Mouse (Mus musculus) erythroblast, embryonic 14.5 days (primary cell): ENCODE results near the gene Slc5a10. TPM values are rescaled to one million over a fixed set of nuclear protein-coding genes. Genes with fewer than 3 reads are reported as not detected.

Source experiments
- H3K27me3 ChIP-seq: 2 replicates; pipeline ENCODE4 v1.6.1; 2012; ENCODE audit warnings: inconsistent platforms; ENCODE audit not compliant: control insufficient read depth
- H3K36me3 ChIP-seq: 2 replicates; pipeline ENCODE4 v1.6.1; 2012; ENCODE audit warnings: mild to moderate bottlenecking, inconsistent platforms; ENCODE audit not compliant: control insufficient read depth
- H3K4me1 ChIP-seq: 2 replicates; pipeline ENCODE4 v1.6.1; 2012; ENCODE audit warnings: inconsistent platforms; ENCODE audit not compliant: control insufficient read depth
- H3K4me3 ChIP-seq: replicated peaks from 2 replicates; pipeline ENCODE3; 2012; ENCODE audit warnings: moderate library complexity, mild to moderate bottlenecking, inconsistent platforms
- H3K9me3 ChIP-seq: 2 replicates; pipeline ENCODE4 v1.6.1; 2012; ENCODE audit warnings: low read length, inconsistent platforms, mixed read lengths; ENCODE audit not compliant: control insufficient read depth
- GATA1 ChIP-seq: IDR thresholded peaks from 2 replicates; pipeline ENCODE4 v1.6.1; 2012; ENCODE audit warnings: low read length, inconsistent platforms, mixed read lengths
- TAL1 ChIP-seq: IDR thresholded peaks from 3 replicates; pipeline ENCODE4 v1.6.1; 2012; ENCODE audit warnings: low read length, inconsistent platforms, mixed read lengths
- polyA plus RNA-seq: library from polyadenylated mRNA; stranded (reverse); fragments of >175 nt; gene quantifications from 2 replicates; pipeline ENCODE4 v1.2.3, GENCODE M21; 2012

The Slc5a10 gene
- polyA plus RNA-seq, 1 experiment = not detected

- H3K36me3 ChIP-seq = peaks cover 37% of the 10 kb centered on the region
- no peak for TF ChIP-seq TAL1
- TF ChIP-seq GATA1 = no peak
- no peak overlapping the region for H3K4me3 ChIP-seq
- H3K27me3 ChIP-seq = no peaks in the 10 kb centered on the region
- no peaks in the 10 kb centered on the region for H3K4me1 ChIP-seq
- H3K9me3 ChIP-seq = no peaks in the 10 kb centered on the region
These were observed 16.7 kb upstream of the Slc5a10 start for GRCm38 (mm10) chr11:61737290-61737689.

DNA sequence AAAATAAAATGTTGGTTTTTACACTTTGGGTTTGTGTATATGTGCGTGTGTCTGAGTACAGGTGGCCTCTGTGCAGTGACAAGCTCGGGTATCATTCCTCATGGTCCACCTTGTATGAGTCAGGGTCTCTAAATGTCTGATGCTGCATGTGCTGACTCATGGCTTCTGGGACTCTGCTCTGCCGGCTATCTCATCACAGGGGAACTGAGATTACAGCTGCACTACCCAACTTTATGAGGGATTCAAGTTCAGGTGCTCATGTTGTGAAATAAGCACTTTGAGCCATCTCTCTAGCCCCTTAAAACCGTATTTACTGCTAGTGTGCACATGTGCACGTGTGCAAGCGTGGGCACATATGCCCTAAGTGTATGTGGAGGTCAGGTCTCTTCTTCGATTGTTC lies 12.0 kb upstream of the Slc5a10 start:
- TF ChIP-seq GATA1 = no peak
- no peak for TF ChIP-seq TAL1
- H3K4me1 ChIP-seq = no peaks in the 10 kb centered on the region
- H3K36me3 ChIP-seq = peaks cover 25% of the 10 kb centered on the region

DNA sequence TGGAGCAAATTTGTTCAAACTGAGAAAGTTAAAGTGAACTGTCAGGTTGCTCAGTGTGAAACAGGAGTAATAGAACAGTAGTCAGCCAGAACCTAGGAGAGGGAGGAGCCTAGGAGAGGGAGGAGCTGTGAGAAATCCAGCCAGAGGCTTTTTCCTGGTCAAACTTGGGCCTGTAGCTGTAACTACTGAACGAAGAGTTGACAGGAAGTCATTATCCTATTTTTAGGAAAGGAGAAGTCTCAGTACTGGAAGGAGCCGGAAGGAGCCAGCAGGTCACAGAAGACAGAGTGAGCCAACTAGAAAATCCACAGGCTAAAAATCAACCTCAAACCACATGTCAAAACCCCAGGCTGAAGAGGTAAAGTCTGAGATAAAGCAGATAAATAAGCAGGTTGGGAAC lies 7.4 kb upstream of the Slc5a10 start:
- Histone ChIP-seq H3K27me3 (no peaks in the 10 kb centered on the region), H3K4me1 (no peaks in the 10 kb centered on the region), H3K4me3 (no peak overlapping the region), H3K36me3 (peaks cover 8% of the 10 kb centered on the region; the same call in 1 of the 2 replicates), H3K9me3 (no peaks in the 10 kb centered on the region)
- TF ChIP-seq GATA1 = no peak
- no peak for TF ChIP-seq TAL1

More for the DNA sequence above, 12.0 kb upstream of the Slc5a10 start:
- Histone ChIP-seq H3K9me3 (no peaks in the 10 kb centered on the region), H3K27me3 (no peaks in the 10 kb centered on the region), H3K4me3 (no peak overlapping the region)

DNA sequence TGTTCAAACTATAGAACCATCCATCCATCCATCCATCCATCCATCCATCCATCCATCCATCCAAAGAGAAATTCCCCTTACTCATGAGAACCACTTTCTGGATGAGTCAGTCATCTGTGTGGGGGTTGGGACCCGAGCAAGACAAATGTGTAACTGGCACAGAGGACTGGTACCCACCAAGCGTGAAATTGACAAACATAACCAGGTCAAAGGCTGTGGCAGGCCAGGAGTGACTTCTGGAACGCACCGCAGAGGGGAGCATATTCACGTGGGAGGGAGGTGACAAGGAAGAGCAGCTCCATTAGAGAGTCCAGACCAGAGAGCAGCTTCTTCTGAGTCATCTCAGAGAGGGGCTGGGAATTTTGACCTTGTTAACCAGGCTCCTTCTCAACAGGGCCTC lies 1.5 kb upstream of the Slc5a10 start:
- no peak for TF ChIP-seq TAL1
- no peak for TF ChIP-seq GATA1
- Histone ChIP-seq H3K36me3 (no peaks in the 10 kb centered on the region), H3K4me3 (no peak overlapping the region), H3K27me3 (no peaks in the 10 kb centered on the region), H3K4me1 (no peaks in the 10 kb centered on the region), H3K9me3 (no peaks in the 10 kb centered on the region)

GRCm38 (mm10) chr11:61719826-61720225 lies 800 bp downstream of the Slc5a10 start:
- TF ChIP-seq GATA1 (no peak), TAL1 (no peak)
- 0 out of 2 replicates have a peak, but pooled peaks cover 2% of the 10 kb centered on the region for H3K27me3 ChIP-seq
- no peaks in the 10 kb centered on the region for H3K36me3 ChIP-seq
- H3K4me3 ChIP-seq = no peak overlapping the region
- H3K9me3 ChIP-seq = no peaks in the 10 kb centered on the region
- H3K4me1 ChIP-seq = peaks cover 4% of the 10 kb centered on the region

DNA sequence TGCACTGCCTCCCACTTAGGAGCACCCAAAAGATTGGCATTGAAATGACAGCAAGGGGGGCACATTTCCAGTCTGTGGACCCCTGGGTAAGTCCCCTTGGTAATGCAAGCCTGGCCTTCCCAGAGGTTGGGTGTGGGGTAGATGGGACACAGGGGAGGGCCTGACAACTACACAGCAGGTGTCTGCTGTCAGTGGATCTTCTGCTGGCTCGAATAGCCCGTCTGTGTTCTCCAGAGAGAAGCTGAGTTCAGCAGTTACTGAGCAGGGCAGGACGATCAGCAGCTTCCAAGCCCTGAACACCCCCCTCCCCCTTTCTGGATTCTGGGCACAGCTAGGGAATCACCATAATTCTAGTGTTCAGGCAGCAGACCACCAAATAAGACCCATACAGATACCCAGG lies 1.2 kb downstream of the Slc5a10 start:
- H3K4me3 ChIP-seq = no peak overlapping the region
- H3K27me3 ChIP-seq = 0 out of 2 replicates have a peak, but pooled peaks cover 2% of the 10 kb centered on the region
- H3K36me3 ChIP-seq = no peaks in the 10 kb centered on the region
- H3K4me1 ChIP-seq = peaks cover 9% of the 10 kb centered on the region
- TF ChIP-seq GATA1 (no peak), TAL1 (no peak)
- no peaks in the 10 kb centered on the region for H3K9me3 ChIP-seq

- Histone ChIP-seq H3K9me3 (no peaks in the 10 kb centered on the region), H3K36me3 (no peaks in the 10 kb centered on the region), H3K4me1 (peaks cover 11% of the 10 kb centered on the region), H3K27me3 (0 out of 2 replicates have a peak, but pooled peaks cover 2% of the 10 kb centered on the region), H3K4me3 (no peak overlapping the region)
- TF ChIP-seq TAL1 = no peak
- TF ChIP-seq GATA1 = no peak
These were observed 2.6 kb downstream of the Slc5a10 start for GRCm38 (mm10) chr11:61717990-61718389.

- TF ChIP-seq TAL1 = no peak
- TF ChIP-seq GATA1 = no peak
- Histone ChIP-seq H3K4me3 (no peak overlapping the region), H3K27me3 (0 out of 2 replicates have a peak, but pooled peaks cover 2% of the 10 kb centered on the region), H3K36me3 (no peaks in the 10 kb centered on the region), H3K4me1 (peaks cover 11% of the 10 kb centered on the region), H3K9me3 (no peaks in the 10 kb centered on the region)
These were observed 5.5 kb downstream of the Slc5a10 start for GRCm38 (mm10) chr11:61715130-61715529.

- TF ChIP-seq GATA1 (no peak), TAL1 (no peak)
- Histone ChIP-seq H3K27me3 (0 out of 2 replicates have a peak, but pooled peaks cover 2% of the 10 kb centered on the region), H3K4me3 (no peak overlapping the region), H3K36me3 (no peaks in the 10 kb centered on the region), H3K4me1 (peaks cover 11% of the 10 kb centered on the region), H3K9me3 (no peaks in the 10 kb centered on the region)
These were observed 6.1 kb downstream of the Slc5a10 start for GRCm38 (mm10) chr11:61714346-61715117.
